Mouse (Mus musculus): ENCODE measurements at regions not wholly inside any gene's neighbourhood (a gene's known extent, or its start where the extent isn't known, plus 50 kb on each side); places are given as distances from the start of the nearest gene placed in this dataset.
"Not testable (repeated sequence)": the region's sequence is repeated elsewhere in the genome, so short reads cannot be mapped to it uniquely, and the experiment has no call there.

DNA sequence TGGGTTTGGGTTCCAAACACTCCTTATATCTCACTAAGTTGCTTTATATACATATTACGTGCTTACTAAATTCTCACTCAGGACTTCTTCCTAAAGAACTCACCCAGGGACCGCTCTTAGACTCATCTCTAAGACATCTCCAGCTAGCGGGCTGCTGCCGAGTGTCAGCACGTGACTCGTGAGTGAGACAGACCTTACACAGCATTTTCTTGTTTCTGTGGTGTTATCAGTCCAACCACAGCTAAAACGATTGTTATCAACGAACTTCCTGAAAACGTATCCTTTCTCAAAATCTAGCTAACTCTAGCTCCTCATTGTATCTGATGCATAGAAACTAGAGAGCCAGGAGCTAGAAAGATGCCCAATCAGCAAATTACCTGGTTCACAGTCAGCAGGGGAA is 168.7 kb upstream of the Mon1b start:
- in situ Hi-C loops (cut with MboI, MseI): no loop called here

DNA sequence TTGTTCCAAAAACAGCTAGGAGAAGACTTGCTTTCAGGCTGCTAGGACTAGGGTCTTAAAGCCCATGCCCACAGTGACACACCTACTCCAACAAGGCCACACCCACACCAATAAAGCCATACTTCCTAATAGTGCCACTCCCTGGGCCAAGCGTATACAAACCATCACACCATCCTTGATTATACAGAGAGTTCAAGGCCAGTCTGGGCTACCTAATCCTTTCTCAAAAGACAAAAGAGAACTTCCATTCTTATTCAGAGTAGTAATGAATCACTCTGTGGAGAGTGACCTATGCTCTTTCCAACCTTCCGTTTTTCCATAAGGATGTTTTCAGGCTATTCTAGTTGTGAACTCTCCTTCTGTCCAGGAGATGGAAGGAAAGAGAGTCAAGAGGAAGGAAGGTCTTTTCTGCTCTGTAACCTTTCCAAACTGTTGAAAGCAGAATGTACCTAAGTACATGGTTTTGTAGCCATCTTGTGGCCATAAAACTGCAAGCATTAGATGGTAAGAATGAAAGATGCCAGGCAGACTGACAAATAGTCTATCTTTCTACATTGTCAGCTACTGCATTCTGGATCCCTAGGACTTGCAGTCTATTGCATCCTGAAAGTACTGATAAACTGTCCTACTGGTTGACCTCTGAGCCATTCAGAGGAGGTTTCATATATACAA is 145.8 kb upstream of the Mon1b start:
- in situ Hi-C loops (cut with MboI, MseI): no loop called here

DNA sequence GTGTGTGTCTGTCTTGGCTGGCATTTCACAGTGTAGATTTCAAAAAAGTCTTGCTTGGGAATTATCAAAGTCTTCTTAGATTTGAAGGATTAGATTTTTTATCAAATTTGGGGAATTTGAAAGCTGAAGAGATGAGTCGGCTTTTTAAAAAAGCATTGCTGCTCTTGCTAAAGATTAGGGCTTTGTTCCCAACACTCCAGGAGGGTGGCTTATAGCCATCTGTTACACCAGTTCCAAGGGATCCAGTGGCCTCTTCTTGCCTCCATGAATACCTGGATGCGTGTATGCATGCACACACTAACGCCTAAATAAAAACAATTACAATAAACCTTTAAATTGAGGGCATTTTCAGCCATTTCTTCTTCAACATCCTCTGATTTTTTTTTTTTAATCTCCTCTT is 144.5 kb upstream of the Mon1b start:
- in situ Hi-C loops (cut with MboI, MseI): no loop called here

DNA sequence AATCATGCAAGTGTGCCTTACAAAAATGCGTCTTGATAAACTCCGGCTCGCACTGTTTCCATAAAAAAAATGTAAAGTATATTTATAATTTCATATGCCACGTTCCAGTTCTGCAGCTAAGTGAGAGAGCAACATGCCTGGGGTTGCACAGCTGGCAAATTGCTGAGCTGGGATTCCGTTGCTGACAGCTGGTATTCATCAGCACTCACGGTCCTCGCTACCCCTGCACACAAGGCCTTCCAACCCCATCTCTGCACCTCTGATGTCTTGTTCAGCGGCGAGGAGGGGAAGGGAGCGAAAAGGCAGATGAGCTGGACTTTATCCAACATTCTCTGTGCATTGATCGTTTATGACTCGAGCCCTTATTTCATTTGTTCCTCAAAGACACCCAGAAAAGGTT is 138.5 kb upstream of the Mon1b start:
- in situ Hi-C loops (cut with MboI, MseI): no loop called here

DNA sequence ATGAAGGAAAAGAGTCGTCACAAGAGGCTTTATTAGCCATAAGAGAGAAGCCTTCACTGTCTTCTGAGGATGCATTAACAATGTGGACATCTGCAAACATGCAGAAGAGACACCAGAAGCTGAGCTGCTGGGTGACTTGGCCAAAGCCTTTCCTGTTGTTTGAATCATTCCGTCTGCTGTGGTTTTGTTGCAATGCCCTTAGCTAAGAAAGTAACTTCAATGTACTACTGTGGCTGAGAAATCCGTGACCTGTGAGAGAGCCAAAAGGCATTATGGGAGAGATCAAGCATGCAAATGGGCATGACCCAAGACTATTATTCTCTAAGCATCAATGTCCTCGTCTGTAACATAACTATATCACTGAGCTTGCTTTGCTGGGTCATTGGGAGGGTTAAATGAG is 132.7 kb upstream of the Mon1b start:
- in situ Hi-C loops (cut with MboI, MseI): no loop called here

DNA sequence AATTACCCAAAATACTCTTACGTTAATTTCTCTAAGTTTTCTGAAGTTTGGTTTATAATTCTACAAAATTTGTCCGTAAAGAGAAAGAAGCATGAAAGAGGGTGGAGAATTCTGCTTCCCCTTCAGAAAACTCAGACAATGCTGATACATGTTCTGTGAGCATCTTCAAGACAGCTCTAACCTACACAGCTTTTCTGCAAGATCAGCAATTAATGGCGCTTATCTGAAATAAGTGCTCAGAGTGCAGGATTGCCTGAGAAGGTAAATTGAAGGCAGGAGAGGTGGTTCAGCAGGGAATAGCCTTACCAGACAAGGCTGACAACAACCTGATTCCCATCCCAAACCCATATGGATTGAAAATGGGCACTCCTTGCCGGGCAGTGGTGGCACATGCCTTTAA is 122.5 kb upstream of the Mon1b start:
- in situ Hi-C loops (cut with MboI, MseI): no loop called here

DNA sequence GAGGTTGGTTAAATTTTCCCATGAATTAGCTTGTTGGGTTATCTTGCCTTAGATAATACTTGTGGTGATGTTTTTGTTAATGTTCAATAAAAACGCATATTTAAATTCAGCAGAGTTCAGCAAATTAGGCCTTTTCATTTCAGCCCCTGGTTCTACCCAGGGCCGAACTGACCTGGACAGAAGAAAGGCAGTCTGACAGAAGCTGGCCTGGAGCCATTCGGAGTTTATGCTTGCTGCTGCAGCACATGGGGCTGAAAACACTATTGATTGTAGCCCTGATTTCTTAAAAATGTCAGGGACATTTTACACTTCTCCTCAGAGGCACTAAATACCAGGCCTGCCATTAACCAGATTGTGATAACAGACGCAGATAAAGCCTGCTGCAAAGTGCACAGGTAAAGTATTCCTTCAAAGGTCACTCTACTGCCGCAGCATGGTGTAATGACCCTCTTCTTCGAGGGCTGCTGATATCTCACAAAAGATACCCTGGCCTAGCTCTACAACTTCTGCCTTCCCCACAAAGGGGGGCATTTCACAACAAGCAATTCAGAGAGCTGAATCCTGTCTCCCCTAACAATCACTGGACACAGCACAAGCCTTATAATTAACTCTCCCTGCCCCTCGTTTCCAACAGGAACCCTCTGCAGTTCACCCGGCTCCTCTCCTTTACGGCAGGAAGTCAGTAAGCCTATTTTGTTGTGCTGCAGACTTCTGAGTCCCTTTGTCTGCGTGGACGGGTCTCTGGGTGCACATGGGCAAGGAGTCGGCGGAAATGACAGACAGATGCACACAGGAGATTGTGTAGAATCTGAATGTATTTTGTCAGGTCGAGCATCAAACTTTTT is 121.3 kb upstream of the Mon1b start:
- in situ Hi-C loops (cut with MboI, MseI): no loop called here

DNA sequence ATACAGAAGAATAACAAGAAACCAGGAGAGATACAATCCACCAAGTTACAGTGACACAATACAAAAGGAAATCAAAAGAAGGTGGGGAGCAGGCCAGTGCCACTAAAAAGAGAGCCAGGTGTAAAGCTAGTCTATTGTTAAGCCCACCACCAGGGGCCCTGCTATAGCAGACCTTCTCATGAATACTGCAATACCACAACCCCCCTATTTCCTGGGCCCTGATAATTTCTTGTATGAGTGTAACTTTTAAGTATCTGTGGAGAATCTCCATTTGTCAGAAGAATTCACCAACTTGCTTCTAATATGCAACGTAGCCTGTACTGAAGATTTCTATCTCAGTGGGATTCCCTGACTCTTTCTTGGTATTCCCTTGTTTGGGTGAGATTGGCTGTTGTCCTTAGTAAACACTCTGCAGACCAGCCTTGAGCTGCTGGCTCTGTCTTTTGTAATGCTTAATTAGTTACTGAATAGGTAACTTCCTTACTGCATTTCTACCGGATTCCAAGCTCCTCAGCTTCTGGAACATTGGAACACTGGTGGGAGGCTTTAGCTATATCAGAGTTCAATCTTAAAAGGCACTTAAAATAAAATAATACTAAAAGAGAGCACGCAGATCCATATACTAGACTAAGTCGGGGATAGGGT is 120.5 kb upstream of the Mon1b start:
- in situ Hi-C loops (cut with MboI, MseI): not testable (repeated sequence)

DNA sequence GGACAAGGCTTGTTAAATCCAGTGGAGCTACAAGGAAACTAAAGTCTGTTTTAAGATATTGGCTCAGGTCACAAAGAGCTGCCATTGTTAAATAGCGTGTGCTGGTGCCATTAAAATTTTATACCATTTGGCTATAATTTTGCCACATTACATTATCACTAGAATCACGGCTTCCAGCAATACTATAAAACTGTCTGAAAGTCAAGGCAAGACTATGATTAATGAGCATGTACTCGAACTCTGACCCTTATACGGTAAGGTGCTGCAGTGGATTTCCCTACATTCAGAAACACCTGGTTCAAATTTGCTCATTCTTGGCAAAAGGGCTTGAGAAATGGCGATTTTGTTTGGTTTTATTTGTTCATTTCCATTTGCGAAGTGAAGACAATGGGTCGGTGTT is 119.2 kb upstream of the Mon1b start:
- in situ Hi-C loops (cut with MboI, MseI): no loop called here

DNA sequence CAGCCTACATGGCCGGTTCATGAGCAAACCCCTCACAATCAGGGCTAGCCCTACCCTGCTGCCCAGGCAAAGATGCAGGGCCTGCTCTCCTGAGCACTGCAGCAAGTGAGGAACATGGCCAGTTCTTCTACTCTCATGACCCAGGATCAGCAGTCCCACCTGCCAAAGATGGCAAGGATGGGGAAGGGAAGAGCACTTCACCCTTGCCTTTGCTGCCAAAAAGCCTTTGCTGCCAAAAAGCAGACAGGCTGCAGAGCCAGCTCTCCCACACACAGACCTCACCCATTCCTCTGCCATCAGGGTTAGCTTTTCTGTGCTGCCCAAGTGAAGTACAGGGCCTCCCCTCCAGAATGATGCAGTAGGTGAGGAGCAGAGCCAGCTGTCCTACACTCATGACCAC is 117.5 kb upstream of the Mon1b start:
- in situ Hi-C loops (cut with MboI, MseI): no loop called here

DNA sequence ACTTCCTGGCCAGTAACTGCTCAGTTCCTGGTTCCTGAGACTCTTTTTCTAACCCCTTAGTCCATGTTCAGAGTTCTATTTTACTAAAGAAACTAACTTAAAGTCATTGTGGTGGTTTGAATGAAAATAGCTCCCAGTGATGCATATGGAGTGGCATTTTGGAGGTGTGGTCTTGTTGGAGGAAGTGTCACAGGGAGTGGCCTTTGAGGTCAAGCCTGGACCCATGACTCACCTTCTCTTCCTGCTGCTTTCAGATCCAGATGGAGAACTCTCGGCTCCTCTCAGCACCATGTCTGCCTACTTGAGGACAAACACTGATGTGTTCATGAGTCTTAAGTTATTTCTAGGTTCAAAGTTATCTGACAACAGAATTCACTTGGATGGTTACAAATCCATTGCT is 111.8 kb upstream of the Mon1b start:
- in situ Hi-C loops (cut with MboI, MseI): no loop called here

DNA sequence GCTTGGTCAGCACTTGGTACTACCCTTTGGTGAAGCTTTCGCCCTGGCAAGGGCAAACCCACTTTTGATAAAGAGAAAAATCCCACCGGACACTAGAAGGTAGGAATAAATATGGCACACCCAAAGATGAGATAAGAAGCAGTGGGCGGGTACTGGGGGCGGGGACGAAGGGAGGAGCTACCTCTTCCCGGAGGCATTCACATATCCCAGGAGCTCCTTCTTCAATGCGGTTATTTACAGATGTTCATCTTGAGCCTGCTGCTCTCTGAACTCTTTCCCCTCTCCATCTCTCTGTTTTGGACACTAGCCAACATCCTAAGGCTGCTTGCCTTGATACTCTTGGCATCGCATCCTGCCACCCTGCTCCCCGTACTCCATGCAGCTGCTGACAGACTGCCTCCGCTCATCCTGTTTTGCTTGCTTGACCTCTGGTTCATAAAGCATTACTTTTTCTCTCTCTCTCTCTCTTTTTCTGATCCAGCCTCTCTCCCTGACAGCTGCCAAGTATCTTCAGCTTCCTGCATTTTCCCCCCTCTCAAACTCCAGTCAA is 104.2 kb upstream of the Mon1b start:
- in situ Hi-C loops (cut with MboI, MseI): no loop called here

DNA sequence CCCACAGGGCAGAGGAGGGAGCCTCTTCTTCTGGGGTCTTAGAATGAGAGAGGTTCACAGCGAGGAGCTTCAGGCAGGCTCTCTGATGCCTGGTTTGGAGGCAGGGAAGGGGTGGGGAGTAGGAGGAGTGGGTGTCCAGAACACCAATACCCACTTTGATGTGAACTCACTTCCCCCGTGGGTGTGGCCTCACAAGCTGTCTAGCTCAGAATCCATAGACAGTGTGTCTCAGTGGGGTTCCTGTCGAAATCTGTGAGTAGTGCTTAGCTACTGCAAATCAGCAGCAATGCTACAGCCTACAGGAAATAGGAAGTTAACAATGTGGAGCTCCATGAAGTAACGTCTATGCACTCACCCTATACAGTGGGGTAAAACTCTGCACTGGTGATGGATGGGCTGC is 102.5 kb upstream of the Mon1b start:
- in situ Hi-C loops (cut with MboI, MseI): no loop called here

DNA sequence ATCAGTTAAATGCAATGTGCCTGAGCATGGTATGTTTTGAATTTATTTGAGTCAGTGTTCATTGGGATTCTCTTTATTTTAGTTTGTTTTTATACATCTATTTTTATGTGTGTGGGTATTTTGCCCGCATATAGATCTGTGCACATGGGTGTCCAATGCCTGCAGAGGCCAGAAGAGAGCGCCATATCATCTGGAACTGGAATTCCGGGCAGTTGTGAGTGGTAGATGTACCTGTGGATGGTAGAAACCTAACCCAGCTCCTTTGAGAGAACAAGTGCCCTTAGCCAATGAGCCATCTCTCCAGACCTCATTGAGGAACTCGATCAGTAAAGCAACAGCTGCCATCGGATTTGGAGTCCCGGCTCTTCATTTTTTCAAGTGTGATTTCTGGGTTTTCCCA is 94.0 kb upstream of the Mon1b start:
- in situ Hi-C loops (cut with MboI, MseI): no loop called here

DNA sequence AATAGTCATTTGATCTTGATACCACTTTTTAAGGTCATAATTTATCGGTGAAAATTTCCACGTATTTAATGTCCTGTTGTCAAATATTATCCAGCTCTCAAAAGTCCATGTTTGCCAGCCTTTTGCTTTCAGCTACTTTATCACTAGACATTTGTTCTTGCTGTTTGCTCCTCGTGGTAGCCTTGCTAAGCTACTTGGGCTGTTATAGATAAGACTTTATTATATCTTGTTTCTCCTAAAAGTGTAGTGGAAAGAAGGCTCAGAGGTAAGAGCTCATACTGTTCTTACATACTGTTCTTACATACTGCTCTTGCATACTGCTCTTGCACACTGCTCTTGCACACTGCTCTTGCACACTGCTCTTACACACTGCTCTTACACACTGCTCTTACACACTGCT is 93.3 kb upstream of the Mon1b start:
- in situ Hi-C loops (cut with MboI, MseI): no loop called here

DNA sequence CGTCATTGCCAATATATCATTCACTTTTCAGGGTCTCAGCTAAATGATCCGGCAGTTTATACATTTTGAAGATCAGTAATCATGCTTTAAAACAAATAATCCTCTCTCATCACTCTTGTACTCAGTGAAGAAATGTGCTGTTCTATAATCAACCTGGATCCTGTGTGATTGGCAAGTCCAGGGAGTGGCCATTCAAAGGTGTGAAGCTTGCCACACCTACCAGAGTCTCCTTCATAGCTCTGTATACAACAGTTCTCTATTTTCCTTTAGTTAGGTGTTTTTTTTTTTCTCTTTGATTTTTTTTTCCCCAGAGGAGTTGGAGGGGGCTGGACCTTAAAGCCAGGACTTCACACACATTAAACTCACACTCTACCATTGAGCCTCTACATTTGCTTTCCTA is 92.7 kb upstream of the Mon1b start:
- in situ Hi-C loops (cut with MboI, MseI): no loop called here

DNA sequence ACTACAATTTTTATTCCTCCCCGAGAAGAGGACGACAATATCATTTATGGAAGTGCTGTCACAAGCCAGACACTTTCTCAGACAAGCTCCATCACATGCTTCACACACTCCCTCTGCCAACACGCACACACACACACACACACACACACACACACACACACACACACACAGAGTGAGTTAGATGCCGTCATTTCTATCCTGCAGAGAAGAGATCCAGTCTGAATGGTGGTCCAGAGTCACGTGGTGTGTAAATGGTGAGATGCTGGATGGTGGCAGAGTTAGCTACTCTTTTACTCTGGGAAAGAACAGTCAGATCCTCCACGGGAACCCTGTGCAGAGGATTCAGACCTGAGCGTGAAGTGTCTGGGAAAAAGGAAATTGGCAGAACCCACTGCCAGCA is 86.2 kb upstream of the Mon1b start:
- in situ Hi-C loops (cut with MboI, MseI): no loop called here

DNA sequence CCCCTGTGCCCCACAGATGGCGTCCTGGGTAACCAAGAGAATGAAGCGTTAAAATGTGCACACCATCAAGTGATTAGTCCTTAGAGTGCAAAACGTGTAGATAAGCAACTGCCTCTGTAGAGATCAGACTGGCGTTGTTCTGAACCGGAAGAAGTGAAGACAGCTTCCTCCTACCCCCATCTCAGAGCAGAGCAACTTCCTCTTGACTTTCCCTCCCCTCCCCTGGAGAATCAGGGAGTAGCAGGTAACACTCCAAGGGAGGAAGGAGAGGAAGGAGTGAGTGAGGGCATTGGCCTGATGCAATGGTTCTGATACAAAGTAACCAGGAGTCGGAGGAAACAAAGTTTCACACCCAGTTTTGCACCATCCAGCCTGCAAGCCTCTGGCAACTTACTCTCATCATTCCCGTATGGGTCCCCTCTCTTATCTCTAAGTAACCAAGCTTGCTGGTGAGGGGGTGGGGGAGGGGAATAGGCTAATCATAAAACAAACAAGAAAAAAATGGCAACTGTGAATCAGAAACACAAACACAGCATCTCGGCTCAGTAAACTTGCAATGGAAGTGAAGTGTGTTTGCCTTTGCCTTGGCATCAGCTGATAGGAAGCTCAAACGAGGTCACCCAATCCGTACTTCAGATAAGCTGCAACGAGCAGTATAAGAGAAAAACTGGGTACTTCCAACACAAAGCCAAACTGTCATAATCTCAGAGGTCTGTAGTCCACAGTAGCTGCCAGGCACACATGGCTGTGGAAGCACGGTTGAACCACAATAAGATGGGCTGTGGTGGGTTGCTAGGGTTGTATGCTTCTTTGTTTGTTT is 83.7 kb upstream of the Mon1b start:
- in situ Hi-C loops (cut with MboI, MseI): no loop called here

DNA sequence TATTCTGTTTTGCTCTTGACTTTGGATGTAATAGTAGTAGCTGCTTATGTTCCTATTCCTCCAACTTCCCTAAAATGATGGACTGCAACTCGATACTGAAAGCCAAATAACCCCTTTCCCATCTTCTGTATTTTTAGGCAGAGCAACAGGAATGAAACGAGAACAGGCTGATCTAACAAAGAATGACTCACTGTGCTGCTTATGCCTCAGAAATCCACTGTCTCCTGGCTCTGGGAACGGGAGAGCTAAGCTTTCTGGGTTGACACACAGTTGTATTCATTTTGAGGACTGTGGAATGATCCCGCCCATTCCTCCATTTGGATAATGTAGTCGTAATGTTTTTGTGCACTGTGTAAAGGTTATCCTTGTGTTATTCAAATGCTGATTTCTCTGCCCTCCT is 82.6 kb upstream of the Mon1b start:
- in situ Hi-C loops (cut with MboI, MseI): no loop called here

DNA sequence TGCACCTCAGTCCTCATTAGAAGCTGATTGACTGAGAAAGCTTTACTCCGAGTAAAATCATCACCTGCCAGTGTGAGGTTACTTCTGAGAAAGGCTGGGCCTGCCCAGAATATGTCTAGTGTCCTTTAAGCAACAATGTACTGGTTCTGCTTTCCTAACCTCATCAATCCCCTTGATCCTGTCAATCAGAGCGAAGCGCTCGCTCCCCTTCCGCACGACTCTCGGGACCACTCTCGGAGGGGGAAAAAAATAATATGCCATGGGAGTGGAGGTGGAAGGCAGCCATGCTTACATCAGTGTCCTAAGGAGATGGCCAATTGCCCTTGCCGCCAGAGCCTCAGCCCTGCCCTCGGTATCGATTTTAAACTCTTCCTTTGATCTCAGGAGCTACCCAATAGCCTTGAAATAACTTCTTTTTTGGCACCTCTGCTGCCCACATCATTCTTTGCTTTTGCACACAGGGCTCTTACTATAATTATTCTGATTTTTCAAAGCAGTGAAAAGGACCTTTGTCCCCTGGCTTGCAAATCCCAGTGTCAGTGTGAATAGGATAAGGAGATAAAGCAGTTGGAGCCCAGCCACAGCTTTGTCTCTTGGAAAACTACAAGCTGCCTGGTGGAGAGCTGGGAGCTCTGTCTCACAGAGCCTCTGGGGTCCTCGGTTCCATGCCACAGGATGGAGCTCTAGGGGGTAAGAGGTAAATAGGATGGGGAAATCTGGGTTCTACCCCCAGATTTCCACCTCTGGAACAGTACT is 80.5 kb upstream of the Mon1b start:
- in situ Hi-C loops (cut with MboI, MseI): no loop called here

DNA sequence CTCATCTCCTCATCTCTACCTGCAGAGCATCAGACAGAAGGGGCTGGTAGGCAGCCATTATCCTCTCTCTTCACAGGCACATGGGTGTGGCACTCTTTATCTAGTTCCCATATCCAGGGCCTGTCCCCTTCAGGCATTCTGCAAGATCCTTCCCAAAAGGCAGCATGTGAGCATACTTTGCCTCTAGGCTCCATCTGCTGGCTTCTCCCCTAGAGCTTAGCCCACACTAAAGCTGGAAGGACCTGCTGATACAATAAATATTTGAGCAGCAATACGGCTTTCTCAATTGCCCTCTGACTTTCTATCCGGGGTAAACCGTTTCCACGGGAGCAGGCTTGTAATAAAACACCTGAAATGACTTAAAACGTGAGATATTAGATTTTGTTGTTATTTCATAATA is 78.4 kb upstream of the Mon1b start:
- in situ Hi-C loops (cut with MboI, MseI): no loop called here

All from T-helper 1 cell (primary cell).